Mouse (Mus musculus) spleen, adult 18-20 months (tissue): ENCODE data around the gene Rmi1.
"Not testable (repeated sequence)": the region's sequence is repeated elsewhere in the genome, so short reads cannot be mapped to it uniquely, and the experiment has no call there.

ENCODE experiments used
- DNase-seq, 2 experiments: peaks; one replicate each; pipeline ENCODE4 v3.0.0; 2022; ENCODE audit warnings: mixed read lengths in 2 of 2

Rmi1 gene

DNA sequence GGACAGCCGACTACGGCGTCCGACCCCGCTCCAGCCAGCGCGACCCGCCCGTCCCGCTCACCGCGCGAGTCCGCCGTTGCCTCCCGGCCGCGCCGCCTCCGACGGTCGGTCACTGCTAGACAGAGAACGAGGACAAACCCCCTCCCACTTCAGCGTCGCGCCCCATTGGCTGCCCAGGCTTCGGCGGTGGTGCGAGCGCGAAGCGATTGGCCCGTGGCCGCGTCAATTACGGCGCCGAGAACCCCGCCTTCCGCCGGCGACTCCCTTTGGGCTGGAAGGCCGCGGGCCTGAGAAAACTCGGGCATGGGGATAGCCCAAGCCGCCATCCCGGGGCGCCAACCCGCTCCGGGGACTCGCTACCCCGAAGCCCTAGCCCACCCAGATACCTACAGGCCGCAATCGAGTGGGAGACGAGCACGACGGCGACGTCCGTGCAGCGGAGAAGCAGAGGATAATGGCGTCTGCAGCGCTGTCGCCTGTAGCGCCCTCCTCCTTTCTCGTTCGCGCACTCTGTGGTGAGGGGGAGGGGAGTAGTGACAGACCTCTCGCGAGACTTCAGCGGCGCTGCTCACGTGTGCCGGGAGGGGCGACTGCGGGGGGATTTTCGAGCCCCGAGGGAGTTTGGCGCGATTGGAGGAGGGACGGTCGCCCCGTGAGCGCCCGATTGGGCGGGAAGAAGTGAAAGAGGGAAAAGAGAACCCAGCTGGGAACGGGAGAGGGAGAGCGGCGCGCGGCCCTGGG is at the start of gene Rmi1:
Gene Rmi1 (plus strand): TSS at position 246 of the 741 bp plus-strand sequence.
- peak; percentile 96 to 97 for DNase-seq

DNA sequence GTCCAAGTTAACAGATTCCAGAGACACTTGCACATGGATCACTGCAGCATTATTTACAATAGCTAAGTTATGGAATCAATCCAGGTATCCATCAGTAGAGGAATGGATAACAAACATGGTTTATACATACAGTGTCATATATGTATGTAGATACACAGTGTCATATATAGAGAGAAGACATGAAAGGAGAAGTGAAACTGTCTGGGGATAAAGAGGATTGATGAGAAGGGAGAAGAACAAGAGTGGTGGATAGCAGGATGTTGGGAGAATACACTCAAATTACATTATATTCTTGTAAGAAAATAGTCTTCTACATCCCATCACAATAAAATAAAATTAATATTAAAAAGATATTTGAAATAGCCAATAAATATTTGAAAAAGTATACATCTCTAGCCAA is 49.1 kb upstream of the Rmi1 start:
- no peak for DNase-seq

DNA sequence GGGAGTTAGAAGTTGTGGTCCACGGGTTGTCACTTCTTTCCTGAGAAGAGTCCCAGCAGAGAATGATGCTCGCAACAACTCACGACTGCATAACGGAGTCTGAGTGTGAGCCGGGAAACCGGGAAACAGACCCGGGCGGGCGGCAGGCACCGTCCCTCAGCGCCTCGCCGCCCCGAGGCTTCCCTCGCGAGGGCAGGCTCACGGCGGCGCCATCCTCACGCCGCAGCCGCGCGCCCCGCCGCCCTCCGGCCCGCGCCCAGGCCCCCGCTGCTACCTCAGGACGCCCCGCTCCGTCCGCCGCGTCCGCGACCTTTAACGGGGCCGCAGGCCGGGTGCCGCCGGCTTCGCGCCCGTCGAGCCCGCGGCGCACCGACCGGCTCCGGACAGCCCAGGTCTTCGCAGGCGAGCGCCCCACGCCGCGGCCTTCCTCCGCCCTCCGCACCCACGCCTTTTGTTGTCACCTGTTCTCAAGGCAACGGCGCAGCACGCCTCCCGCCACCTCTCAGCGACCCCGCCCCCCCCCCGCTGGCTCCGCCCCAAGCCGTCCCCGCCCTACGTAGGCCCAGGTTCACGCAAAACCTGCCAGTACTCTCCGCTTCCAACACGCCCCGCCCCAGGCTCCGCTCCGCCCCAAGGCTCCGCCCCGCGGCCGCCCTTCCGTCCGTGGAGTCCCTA is 43.3 kb upstream of the Rmi1 start, which contains the start of gene Kif27:
Gene Kif27 (minus strand): TSS at position 494 of the 675 bp plus-strand sequence.
- DNase-seq: peak; percentile 82 to 85

DNA sequence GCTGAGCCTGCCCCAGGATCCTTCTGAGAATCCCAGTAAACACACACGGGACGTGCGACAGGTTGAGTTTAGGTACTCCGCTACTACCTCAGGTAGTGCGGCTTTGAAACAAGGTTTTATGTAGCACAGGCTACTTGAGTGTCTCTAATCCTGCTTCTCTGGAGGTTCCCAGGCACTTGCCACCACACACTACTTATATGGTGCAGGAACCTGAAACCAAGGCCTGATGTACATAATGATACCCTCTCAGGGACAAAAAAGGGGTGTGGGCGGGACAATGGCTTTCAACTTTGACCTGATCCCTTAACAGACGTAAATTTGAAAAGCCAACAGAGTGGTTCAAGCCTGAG is 42.8 kb upstream of the Rmi1 start:
- no peak for DNase-seq

DNA sequence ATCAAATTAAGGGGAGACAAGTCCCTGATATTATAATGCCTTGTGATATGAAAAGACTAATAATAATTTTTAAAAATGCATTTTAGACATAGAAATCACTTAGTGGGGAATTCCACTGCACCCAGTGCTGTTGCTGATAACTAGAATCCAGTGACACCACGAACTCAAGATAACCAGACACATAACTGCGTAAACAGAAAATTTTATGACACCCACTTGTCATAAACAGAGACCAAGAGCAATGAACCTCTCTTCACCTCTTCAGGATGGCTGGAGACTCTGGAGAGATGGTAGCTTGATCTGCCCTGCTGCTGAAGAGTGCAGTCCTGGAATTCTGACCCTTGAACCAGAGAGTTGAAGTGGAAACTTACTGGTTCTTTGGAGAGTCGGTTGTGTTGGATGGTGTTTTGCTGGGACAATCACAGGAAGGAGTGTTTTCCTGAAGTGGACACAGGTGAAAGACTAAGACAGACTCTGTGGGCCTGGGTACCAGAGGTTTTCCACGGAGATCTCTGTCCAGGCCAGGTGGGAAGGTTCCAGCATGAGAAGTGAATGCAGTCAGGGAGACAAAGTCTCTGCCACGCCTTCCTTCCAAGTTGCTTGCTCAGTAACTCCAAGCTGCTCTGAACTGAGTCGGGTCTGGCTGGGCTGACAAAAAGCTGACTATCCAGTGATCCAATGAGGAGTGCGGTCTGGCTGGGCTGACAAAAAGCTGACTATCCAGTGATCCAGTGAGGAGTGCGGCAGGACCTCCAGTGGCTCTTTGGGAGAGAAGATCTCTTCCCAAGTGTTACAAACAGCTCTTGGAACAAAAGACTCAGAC is 37.5 kb upstream of the Rmi1 start:
- no peak for DNase-seq

DNA sequence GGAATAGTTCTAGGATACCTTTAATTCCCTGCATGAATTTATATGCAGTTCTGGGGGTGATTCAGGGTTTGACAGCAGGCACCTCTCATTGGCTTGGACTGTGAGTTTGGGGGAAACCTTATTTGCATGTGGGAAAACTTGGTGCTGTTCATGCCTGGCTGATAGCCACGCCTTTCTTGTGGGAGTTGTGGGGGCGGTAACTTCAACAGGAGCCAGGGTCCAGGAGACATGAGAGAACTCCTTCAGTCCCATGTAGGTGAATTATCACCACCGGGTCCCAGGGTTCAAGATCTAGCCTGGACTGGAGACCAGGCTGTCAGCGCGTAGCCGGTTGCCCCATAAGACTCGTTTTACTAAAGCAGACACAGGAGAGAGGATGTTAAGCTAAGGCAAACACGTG is 36.9 kb upstream of the Rmi1 start:
- not testable (repeated sequence) for DNase-seq

DNA sequence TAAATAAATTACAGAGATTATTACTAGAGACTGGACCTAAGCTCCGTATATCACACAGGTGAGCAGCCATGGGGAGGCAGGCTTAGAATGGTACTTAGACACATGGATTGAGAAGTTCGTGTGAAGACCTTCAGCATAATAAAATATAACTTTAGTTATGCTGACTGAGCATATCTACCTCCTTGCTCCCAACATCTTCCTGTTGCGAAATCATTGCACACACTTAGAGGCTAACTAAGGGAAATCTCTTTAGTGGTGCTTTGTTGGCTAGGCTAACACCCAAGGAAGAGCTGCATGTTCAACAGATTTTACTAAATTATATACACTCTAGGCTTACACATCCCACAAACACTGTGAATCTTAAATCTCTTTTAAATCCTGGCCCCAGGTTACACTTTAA is 35.7 kb upstream of the Rmi1 start:
- DNase-seq: no peak

DNA sequence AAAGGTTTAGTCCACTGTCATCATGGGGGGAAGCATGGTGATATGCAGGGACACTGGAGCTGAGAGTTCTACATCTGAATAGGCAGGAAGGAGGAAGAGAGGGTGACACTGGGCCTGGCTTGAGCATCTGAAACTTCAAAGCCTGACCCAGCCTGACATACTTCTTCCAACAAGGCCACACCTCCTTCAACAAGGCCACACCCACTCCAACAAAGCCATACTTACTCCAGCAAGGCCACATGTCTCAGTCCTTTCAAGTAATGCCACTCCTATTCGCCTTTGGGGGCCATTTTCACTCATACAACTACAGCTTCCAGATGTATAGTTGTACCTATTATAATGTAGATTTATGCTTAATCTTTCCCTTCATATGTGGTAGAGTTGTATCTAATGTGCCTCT is 34.4 kb upstream of the Rmi1 start:
- no peak for DNase-seq

DNA sequence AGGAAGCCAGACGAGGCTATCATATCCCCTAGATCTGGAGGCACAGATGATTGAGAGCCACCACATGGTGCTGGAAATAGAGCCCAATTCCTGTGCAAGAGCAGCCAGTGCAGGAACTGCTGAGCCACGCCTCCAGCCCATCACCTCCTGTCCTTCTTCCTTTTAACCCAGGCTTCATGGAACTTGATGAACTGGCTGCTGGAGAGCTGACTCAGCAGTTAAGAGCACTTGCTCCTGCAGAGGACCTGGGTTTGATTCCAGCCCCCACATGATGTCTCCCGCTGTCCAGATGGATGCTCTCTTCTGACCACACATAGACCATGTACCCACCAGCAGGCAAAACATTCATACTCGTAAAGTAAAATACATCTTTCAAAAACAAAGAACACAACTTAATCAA is 33.2 kb upstream of the Rmi1 start:
- DNase-seq: no peak

DNA sequence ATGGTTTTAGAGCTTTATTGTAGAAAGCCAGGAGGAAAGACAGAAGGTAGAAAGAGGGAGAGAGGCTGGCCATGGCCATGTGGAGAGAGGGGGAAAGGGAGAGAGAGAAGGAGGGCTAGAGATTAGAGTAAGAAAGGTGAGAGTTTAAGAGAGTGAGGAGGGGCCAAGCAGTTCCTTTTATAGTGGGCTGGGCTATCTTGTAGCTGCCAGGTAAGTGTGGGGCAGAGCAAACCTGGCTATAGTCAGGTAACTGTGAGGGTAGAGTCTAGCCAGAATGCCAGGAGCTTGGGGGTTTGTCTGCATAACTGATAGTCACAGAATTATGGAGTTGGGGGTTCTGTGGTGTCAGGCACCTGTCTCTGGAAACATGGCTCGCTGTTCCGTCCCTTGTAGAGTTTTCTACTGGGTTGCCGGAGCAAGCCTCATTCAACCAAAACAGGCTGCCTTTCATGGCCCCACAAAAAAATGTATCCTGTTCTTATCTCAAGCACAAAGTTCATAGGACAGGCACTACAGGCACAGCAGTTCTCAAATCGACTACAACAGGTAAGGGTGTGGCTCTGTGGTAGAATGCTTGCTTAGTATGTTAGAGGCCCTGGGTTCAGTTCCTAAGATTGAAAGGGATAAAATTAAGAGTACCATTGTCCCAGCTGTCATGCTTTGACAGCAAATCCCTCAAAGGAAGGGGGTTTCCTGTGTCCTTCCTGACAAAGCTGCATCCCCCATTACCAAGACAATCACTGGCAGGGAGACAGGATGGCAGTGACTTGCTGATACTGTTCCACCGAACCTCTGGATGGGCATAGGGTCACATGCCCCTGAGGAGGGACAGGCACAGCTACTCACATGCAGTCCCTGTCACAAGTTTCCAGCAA is 29.5 kb upstream of the Rmi1 start:
- DNase-seq: no peak

DNA sequence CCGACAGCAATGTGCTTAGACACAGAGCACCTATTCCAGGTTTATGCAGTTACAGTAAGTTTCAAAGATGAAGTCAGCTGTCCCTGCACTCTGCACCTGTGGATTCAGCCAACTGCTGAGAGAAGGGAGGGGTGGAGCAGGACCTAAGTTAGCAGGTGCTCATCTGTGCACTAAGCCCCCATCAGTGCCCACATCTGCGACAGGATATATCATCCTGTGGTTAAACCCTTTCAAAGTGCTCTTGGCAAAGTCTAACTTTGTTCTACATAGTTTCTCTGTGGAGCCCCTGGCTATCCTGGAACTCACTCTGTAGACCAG is 28.9 kb upstream of the Rmi1 start:
- no peak for DNase-seq

DNA sequence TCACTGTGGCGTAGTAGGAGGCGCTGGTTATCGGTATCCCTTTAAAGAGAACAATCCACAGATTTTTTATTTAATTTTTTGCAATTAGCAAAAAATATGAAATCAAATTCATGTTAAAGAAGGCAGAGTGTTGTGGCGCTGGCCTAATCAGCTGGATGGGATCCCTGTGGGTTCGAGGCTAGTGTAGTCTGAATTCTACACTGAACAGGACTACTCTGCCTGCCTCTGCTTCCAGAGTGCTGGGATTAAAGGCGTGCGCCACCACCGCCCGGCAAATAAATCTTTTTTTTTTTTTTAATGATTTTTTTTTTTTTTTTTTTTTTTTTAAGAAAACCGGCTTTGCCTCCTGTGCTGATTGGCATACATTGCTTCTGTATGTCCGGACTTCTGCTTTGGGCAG is 17.7 kb upstream of the Rmi1 start:
- DNase-seq: no peak

DNA sequence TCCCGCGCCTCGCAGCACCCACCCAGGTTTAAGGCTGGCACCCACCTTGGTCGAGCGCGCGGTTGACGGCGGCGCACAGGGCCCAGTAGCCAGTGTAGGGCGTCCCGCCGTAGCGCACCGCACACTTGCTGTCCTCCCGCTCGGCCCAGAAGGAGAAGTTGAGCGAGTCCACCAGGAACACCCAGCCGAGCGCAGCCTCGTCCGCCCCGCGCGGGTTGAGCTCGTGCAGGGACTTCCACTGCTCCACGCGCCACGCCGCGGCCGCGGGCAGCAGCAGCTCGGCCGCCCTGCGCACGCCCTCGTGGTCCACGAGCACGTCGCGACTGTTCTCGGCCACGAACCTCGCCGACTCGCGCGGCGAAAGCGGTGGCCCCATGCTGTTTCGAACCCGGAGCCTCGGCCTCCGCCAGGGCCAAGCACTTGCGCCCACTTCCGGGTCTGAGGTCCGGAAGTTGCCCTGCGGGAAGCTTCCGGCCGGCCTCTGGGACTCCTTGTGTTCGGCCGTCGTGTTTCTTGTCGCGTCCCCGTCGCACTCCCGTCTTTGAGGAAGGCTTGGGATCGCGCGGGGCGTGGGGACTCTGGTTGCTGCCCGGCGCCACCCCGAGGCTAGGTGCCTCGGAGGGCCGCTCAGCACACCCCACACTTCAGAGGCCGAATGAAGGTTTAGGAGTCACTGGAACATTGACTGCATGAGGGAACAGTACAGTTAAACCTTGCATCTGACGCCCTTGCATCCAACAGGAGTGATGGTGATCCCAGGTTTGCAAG is 17.1 kb upstream of the Rmi1 start, which contains the start of gene 2210016F16Rik:
Gene 2210016F16Rik (minus strand): TSS at position 447 of the 768 bp plus-strand sequence.
- DNase-seq: peak; percentile 52 to 69

DNA sequence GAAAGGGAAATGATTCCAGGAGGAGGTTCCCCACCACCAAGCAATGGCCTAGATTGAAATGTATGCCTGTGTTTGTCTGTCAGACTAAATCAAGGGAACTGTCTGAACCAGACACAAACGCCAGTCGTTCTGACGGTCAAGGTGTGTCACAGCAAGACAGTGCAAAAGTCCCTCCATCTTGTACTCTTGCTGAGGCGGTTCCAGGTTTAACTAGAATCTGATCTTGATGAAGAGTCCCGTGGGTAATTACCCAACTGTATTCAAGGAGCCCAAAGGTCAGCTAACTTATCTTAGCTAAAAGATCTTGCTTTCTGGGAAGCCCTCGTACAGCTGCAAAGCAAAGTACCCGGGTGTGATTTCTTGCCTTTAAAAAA is 16.5 kb upstream of the Rmi1 start:
- DNase-seq: no peak

DNA sequence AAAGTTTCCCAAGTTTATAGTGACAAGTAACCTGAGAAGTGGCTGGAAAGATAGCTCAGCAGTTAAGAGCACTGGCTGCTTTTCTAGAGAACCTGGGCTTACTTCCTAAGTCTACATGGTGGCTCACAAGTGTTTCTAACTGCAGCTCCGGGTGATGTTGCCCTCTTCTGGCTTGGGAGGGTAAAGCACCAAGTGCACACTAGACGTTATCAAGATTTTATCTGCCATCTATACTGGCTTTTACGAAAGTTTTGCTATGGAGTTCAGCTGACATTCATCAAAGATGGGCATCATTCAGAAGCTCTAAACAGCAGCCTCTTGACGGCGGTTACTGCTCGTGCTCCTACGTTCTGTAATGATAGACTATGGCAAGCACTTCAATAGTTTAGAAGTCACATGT is 14.1 kb upstream of the Rmi1 start:
- peak; percentile 50 to 73 for DNase-seq

DNA sequence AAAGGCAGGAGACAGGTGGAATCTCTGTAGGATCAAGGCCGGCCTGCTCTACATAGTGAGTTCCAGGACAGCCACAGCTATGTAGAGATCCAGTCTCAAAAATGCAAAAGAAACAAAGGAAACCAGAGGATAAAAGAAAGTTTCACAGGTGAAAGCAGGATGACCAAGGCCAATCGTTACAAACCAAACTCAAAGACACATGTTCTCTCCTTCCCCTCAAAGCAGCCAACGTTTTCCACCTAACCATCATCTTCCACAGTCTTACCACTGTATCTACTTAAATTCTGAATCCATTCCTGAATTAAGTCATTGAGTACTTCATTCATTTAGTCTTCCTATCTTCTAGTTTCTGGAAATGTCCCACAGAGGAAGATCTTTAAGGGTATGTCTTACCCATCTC is 13.7 kb upstream of the Rmi1 start:
- DNase-seq: no peak

DNA sequence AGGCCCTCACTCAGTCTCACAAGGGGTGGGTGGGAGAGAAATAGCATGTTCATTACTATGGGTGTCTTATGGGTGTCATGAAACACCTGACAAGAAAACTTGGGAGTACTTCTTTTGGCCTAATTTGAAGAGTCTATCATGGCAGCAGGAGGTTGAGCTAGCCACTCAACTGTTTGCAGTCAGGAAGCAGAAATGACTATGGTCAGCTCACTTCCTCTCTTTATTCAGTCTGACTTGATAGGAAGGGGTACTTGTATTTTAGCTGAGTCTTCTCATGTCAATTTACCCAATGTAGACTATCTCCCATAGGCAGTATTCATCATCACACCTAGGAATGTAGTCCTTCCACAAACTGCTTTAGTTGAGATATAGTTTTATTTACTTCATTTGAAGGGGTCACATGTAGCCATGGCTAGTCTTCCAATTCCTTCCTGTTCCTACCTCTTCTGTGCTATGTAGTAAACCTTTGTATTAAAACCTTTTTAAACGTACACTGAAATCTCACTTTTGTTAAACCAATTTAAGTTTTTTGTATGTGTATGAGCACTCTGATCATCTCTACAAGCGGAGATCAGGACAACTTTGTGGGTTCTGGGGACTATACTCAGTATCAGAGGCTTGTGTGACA is 12.6 kb upstream of the Rmi1 start:
- no peak for DNase-seq

DNA sequence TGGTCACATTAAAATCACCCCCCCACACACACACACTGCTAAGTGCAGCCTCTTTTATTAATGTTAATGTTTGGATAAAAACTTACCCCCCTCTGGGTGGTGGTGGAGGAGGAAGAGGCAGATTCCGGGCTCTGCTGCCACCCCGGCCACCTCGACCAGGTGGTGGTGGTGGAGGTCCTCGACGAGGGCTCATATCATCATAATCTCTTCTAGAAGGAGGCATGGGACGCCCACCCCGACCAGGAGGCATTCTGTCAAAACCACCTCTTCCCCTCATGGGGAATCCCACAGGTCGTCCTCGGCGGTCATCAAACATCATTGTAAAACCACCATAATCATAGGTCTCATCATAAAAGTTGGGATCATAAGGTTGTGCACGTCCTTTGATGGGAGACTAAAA is 7.7 kb upstream of the Rmi1 start:
- DNase-seq: not testable (repeated sequence)

DNA sequence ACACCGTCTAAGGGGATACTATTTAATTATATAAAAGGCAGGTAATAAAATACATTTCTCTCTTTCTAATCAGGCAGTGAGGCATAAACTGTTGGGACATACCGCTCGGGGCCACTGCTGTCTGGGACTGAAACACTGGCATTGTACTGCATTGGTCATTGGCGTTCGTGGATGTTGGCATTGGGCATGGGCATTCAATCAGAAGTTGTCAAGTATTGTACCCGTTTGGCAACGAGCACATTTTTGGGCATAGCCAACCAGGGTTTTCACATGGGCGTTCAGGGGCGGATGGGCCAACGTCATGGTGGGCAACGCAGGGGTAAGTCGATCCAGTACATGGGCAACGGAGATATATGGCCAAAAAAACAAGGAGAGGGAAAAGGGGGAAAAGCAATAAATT is 4.4 kb upstream of the Rmi1 start:
- DNase-seq: no peak

DNA sequence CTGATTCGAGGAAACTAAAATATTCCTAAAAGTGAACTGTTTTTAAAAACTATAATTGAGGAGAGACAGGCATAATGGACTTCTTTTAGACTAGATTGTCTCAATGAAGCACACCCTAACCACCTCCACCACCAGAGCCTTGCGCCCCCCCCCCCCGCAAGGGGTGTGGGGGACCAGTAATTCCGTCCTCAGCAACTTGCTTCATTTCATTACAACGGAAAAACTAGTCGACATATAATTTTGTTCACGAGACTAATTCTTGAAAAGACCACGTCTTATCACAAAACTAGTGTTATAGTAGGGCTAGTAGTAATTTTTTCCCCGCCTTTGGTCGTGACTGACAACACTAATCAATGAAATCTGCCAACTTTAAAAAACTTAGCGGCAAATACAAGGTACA is 1.5 kb upstream of the Rmi1 start:
- DNase-seq: no peak
